Mouse (Mus musculus) embryo, embryonic 11.5 days (tissue): ENCODE measurements around the gene Moap1.

ENCODE experiments used
- DNase-seq: peaks from one replicate; pipeline ENCODE4 v3.0.0-alpha.2; 2012; ENCODE audit warnings: low read depth, low spot score

The Moap1 gene

GRCm38 (mm10) chr12:102705906-102706640 lies 37.4 kb downstream of the Moap1 start:
- no peak for DNase-seq

GRCm38 (mm10) chr12:102705216-102705871 lies 38.1 kb downstream of the Moap1 start:
- DNase-seq: peak; percentile 57

- peak; percentile 37 for DNase-seq
Measured at GRCm38 (mm10) chr12:102704457-102705198, 38.8 kb downstream of the Moap1 start, which contains the start of gene Itpk1. Gene Itpk1, minus strand, starts transcription at chr12:102704930.

DNA sequence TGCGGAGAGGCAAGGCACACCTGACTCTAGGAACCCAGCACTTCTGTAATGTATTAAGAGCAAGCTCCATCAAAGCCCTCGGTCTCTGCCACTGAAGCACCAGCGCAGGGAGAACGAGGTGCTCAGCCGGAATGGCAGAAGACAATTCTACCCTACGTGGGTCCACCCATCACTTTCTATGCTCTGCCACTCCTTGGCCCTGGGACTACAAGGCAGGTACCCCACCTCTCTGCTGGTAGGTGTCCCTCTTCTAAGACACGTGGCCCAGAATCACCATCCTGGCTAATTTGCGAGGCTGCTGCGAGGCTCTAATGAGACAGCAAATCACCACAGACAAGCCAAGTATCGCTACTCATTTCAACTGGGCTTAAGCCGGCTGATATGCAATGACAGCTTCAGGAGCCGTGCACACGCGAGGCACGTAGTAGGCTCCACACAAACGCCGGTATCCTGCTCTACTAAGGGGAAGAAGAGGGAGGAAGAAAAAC lies 39.5 kb downstream of the Moap1 start:
- DNase-seq: no peak

- DNase-seq: no peak
Measured at GRCm38 (mm10) chr12:102703441-102703840, 40.0 kb downstream of the Moap1 start.

DNA sequence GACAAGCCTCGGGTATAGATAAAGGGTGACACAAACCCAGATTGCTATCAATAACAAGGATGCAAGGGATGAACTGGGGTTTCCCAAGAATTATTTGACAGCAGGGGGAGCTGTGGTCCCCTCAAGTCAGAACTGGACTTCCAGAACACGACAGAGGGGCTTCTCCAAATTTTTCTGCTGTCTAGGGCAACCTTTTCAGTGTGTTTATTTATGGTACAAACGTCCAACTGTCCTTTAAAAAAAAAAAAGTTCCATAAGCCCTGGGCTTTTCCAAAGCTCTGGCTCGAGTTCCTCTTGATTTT lies 40.4 kb downstream of the Moap1 start:
- no peak for DNase-seq

DNA sequence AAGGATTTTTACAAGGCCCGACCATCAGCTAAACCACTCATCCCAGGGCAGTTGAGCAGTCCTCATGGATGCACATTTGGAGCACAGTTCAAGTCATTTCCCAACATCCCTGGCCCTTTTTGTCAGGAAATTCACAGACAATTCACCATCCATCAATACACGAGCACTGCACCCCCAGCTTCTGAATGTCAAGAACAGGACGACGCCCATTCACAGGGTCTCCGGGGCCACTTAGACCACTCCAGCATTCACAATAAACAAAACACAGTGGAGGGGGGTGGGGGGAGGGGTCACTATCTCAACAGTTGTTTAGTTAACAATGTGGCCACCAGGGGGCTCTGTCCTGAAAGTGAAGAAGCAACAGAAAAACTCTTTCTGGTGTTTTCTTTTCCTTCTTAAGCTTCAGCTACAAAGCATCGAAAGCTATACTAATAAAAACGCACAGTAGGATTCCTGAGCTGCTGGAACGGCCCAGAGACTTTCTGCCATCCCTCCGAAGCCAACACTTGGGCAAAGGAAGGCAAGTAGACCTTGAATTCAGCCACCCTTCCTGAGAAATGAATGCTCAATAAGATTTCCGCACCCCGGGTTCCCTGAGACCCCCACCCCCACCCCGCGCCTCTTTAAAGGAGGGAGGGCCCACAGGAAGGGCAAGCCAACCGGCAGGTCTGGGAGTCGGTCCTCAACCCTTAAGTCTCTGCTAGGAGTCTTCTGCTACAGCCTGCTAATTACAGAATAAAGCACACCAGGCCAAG lies 40.9 kb downstream of the Moap1 start:
- DNase-seq: peak; percentile 68

DNA sequence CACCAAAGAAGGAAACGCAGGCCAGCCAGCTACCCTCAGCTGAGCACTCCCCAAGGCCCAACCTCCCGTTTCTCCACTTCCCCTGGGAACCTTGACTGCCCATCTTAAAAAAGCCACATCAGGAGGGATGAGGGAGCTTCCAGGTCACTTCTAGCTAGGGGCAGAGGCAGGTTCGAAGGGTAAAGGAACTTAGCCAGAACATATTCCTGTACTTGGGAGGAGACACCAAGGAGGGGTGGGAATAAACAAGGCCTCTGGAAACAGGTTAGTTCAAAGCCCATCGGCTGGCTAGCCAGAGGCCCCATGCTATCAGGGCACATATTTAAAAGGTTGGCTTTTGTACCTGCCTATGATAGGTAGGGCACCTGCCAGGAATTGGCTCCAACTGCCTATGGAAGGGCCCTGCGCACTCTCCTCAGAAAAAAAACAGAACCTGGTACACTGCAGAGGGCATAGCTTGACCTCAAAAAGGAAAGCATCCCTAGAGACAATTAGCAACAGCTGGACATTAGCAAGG lies 41.7 kb downstream of the Moap1 start:
- no peak for DNase-seq

- DNase-seq: no peak
Measured at GRCm38 (mm10) chr12:102700453-102700852, 43.0 kb downstream of the Moap1 start.

- DNase-seq: no peak
Measured at GRCm38 (mm10) chr12:102699156-102699555, 44.3 kb downstream of the Moap1 start.

- DNase-seq: no peak
Measured at GRCm38 (mm10) chr12:102698089-102698684, 45.3 kb downstream of the Moap1 start.

DNA sequence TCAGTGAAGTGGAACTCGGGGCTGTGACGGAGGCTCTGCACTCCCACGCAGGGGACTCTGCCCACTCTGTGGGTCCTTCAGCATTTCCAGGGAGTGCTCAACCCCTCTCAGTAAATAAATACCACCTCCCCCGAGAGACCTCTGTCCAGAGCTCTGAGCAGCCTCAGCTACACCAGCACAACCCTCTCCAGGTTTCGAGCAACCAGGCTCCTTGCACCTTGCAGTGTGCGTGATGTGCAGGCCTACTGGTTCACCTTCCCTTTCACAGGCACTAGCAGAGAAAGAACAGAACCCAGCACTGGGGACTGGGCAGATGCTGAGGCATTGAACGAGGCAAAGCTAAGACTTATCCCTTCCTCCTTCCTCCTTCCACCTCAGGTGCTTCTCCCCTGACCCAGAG lies 46.1 kb downstream of the Moap1 start:
- no peak for DNase-seq

GRCm38 (mm10) chr12:102696635-102697354 lies 46.7 kb downstream of the Moap1 start:
- DNase-seq: no peak

DNA sequence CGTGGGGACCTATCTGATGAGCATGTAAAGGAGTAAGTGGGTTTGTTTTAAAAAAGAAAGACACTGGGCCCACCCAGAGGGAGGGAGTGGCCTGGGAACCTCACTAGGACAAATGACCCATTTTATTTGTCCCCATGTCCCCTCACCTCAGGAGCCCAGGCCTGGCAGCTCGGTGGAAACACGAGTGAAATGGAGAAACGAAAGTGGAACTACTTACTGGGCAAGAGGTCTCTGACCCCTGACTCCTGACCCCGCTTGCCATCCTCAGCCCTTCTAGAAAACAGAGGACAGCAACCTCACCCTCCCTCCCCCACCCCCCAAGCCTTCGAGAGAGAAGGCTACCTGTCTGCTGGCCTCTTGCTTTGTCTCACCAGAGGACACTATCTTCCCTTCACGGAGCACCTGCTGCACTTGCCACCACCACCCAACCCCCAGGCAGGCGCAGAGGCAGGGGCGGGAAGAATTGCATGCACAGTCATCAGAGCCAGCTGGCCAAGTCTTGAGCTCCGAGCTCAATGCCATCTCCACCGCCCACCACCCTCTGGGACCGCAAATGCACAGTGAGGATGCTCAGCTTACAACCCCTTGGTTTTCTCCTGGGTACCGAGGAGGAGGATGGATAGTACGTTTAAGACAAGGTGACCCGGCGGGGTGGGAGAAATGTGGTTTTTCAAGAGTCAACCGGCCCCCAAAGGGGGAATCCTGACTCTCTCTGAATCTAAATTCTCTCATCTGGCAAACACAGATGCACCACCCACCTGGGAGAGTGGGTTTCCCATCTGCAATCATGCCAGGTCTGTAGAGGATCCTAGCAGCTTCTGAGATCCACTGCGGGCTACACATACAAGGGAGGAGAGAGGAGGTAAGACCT lies 47.9 kb downstream of the Moap1 start:
- no peak for DNase-seq
